Mouse (Mus musculus) heart, postnatal 36 days (tissue): ENCODE measurements at regions not wholly inside any gene's neighbourhood (a gene's known extent, or its start where the extent isn't known, plus 50 kb on each side); places are given as distances from the start of the nearest gene placed in this dataset.

Source experiments
- DNase-seq, 2 experiments: peaks; one replicate each; pipeline ENCODE4 v3.0.0; 2021 to 2022
- intact Hi-C: fragments of 180-260 bp; cut with DNase I; formaldehyde crosslinking; loops from one replicate; pipeline ENCODE4 v1.15.1; 2025

GRCm38 (mm10) chr13:26109013-26109412, 661.0 kb downstream of the Hdgfl1 start:
- DNase-seq, result no peak
- intact Hi-C loops, result no loop called here

- DNase-seq, result no peak
- intact Hi-C loops, result no loop called here
These were observed 681.2 kb downstream of the Hdgfl1 start for GRCm38 (mm10) chr13:26088727-26089126.

GRCm38 (mm10) chr13:26080814-26081213, 689.2 kb downstream of the Hdgfl1 start:
- DNase-seq, result no peak
- intact Hi-C loops, result no loop called here

- intact Hi-C loops, result no loop called here
- no peak for DNase-seq
These were observed 689.7 kb downstream of the Hdgfl1 start for GRCm38 (mm10) chr13:26080302-26080701.

- intact Hi-C loops, result no loop called here
- DNase-seq, result no peak
These were observed 690.6 kb downstream of the Hdgfl1 start for GRCm38 (mm10) chr13:26079362-26079761.

GRCm38 (mm10) chr13:26061322-26061721, 708.6 kb downstream of the Hdgfl1 start:
- intact Hi-C loops, result no loop called here
- no peak for DNase-seq

GRCm38 (mm10) chr13:26037699-26038098, 732.3 kb downstream of the Hdgfl1 start:
- intact Hi-C loops, result no loop called here
- no peak for DNase-seq

GRCm38 (mm10) chr13:26026386-26026785, 743.6 kb downstream of the Hdgfl1 start:
- DNase-seq, result no peak
- intact Hi-C loops, result no loop called here

- no peak for DNase-seq
- intact Hi-C loops, result no loop called here
These were observed 745.3 kb downstream of the Hdgfl1 start for GRCm38 (mm10) chr13:26024696-26025095.

- intact Hi-C loops, result no loop called here
- no peak for DNase-seq
These were observed 749.5 kb downstream of the Hdgfl1 start for GRCm38 (mm10) chr13:26020491-26020890.

- intact Hi-C loops, result no loop called here
These were observed 738.8 kb upstream of the Nrsn1 start for GRCm38 (mm10) chr13:26009131-26009530.

GRCm38 (mm10) chr13:26004768-26005560, 734.7 kb upstream of the Nrsn1 start:
- DNase-seq, result no peak
- intact Hi-C loops, result no loop called here

More at GRCm38 (mm10) chr13:26009131-26009530, 738.8 kb upstream of the Nrsn1 start:
- DNase-seq, result no peak

- no peak for DNase-seq
- intact Hi-C loops, result no loop called here
These were observed 723.2 kb upstream of the Nrsn1 start for GRCm38 (mm10) chr13:25993526-25993925.

- no peak for DNase-seq
- intact Hi-C loops, result no loop called here
These were observed 718.9 kb upstream of the Nrsn1 start for GRCm38 (mm10) chr13:25989067-25989756.

- intact Hi-C loops, result no loop called here
- no peak for DNase-seq
These were observed 714.2 kb upstream of the Nrsn1 start for GRCm38 (mm10) chr13:25984535-25984934.

- intact Hi-C loops, result no loop called here
- no peak for DNase-seq
These were observed 713.4 kb upstream of the Nrsn1 start for GRCm38 (mm10) chr13:25983659-25984058.

- intact Hi-C loops, result no loop called here
- DNase-seq, result no peak
These were observed 708.3 kb upstream of the Nrsn1 start for GRCm38 (mm10) chr13:25978648-25979047.

- no peak for DNase-seq
- intact Hi-C loops, result no loop called here
These were observed 688.3 kb upstream of the Nrsn1 start for GRCm38 (mm10) chr13:25958592-25958991.

GRCm38 (mm10) chr13:25958153-25958466, 687.8 kb upstream of the Nrsn1 start:
- intact Hi-C loops, result no loop called here
- DNase-seq, result no peak

GRCm38 (mm10) chr13:25957451-25958152, 687.3 kb upstream of the Nrsn1 start:
- intact Hi-C loops, result no loop called here

GRCm38 (mm10) chr13:25937631-25938030, 667.3 kb upstream of the Nrsn1 start:
- DNase-seq, result no peak
- intact Hi-C loops, result loop anchor here (10.0 kb wide), 1 partner anchor 467 kb away; no protein-coding TSS in a partner anchor

More at GRCm38 (mm10) chr13:25957451-25958152, 687.3 kb upstream of the Nrsn1 start:
- no peak for DNase-seq
